Mouse (Mus musculus): ENCODE results near the gene Slain2.
"Not testable (repeated sequence)": the region's sequence is repeated elsewhere in the genome, so short reads cannot be mapped to it uniquely, and the experiment has no call there.

The Slain2 gene

GRCm38 (mm10) chr5:73008230-73008629 is 94.1 kb downstream of the Slain2 start:
- not testable (repeated sequence) for DNase-seq (ENCODE audit: extremely low read depth, low read depth)

GRCm38 (mm10) chr5:73011806-73012205 is 97.7 kb downstream of the Slain2 start:
- not testable (repeated sequence) for DNase-seq (ENCODE audit: extremely low read depth, low read depth)

- not testable (repeated sequence) for DNase-seq (ENCODE audit: extremely low read depth, low read depth)
Observed at GRCm38 (mm10) chr5:73012884-73013610, 98.9 kb downstream of the Slain2 start.

- not testable (repeated sequence) for DNase-seq (ENCODE audit: extremely low read depth, low read depth)
Observed at GRCm38 (mm10) chr5:73013611-73014287, 99.6 kb downstream of the Slain2 start.

- no peak for DNase-seq (ENCODE audit: extremely low read depth, low read depth)
Observed at GRCm38 (mm10) chr5:73014745-73015144, 100.6 kb downstream of the Slain2 start.

- no peak for DNase-seq (ENCODE audit: extremely low read depth, low read depth)
Observed at GRCm38 (mm10) chr5:73023801-73024200, 109.7 kb downstream of the Slain2 start.
